8 mouse cellular contexts compared by ENCODE assay signal in genomic region chr15:32265378-32265934, GRCm38 (mm10). TPM values are rescaled to one million over a fixed set of nuclear protein-coding genes. Genes with fewer than 3 reads are reported as not detected.
DNase-seq lines count a peak whose midpoint lies in the region; ATAC-seq and TF ChIP-seq lines count a peak whose summit lies in the region.

No protein-coding gene starts in this region.

- WGBS in lung, embryonic 15.5 days, result 39% methylated on average over 9 of the region's 9 CpGs
- 29% methylated on average over 9 of the region's 9 CpGs for WGBS in kidney, embryonic 16.5 days
- 59% methylated on average over 9 of the region's 9 CpGs for WGBS in small intestine, adult 2 months

- peaks cover 35% of the 10 kb centered on the region for H3K4me1 ChIP-seq in lung, embryonic 15.5 days
- H3K4me1 ChIP-seq in kidney, embryonic 16.5 days (ENCODE audit: insufficient read depth, low read length), result peaks cover 45% of the 10 kb centered on the region
- H3K4me1 ChIP-seq in small intestine, adult 2 months (ENCODE audit: control insufficient read depth, insufficient read depth, insufficient read length, low read length), result no peaks in the 10 kb centered on the region; the same call in 1 of the 2 replicates

- H3K27ac ChIP-seq in lung, embryonic 15.5 days, result peak overlapping the region; percentile 83
- peak overlapping the region; percentile 80 for H3K27ac ChIP-seq in kidney, embryonic 16.5 days (ENCODE audit: low read length)
- peak overlapping the region; percentile 3; the same call in 1 of the 2 replicates for H3K27ac ChIP-seq in small intestine, adult 2 months (ENCODE audit: insufficient read depth, low read depth, low read length)

- H3K36me3 ChIP-seq in lung, embryonic 15.5 days, result no peaks in the 10 kb centered on the region
- 0 out of 2 replicates have a peak, but pooled peaks cover 3% of the 10 kb centered on the region for H3K36me3 ChIP-seq in kidney, embryonic 16.5 days (ENCODE audit: insufficient read depth, low read length)
- peaks cover 5% of the 10 kb centered on the region for H3K36me3 ChIP-seq in small intestine, adult 2 months (ENCODE audit: control insufficient read depth, insufficient read depth, low read length)

- no peak overlapping the region for H3K4me2 ChIP-seq in lung, embryonic 15.5 days
- H3K4me2 ChIP-seq in kidney, embryonic 16.5 days (replicated peaks; ENCODE audit: low read depth, low read length), result no peak overlapping the region

- no peak overlapping the region for H3K9ac ChIP-seq in lung, embryonic 15.5 days
- H3K9ac ChIP-seq in kidney, embryonic 16.5 days (replicated peaks; ENCODE audit: low read length), result no peak overlapping the region

- TF ChIP-seq POLR2A in small intestine, adult 2 months (IDR thresholded peaks at IDR 0.05; ENCODE audit: low read depth, low read length), result no peak

- no peaks in the 10 kb centered on the region for H3K27me3 ChIP-seq in lung, embryonic 15.5 days
- no peaks in the 10 kb centered on the region for H3K27me3 ChIP-seq in kidney, embryonic 16.5 days (ENCODE audit: insufficient read depth, low read length)
- no peaks in the 10 kb centered on the region for H3K27me3 ChIP-seq in small intestine, adult 2 months (ENCODE audit: control insufficient read depth, insufficient read depth, low read length)

- DNase-seq in adrenal gland, adult (ENCODE audit: inconsistent age in 2 of 2, low spot score in 1 of 2), result peak; percentile 27 to 59
- no peak for DNase-seq in adrenal gland, postnatal 4 days (ENCODE audit: low spot score in 2 of 2)
- no peak for DNase-seq in lung, postnatal 25 days (ENCODE audit: low spot score)
- no peak for DNase-seq in ovary, postnatal 10 days (ENCODE audit: low spot score)

- TF ChIP-seq CTCF in small intestine, adult 2 months (IDR thresholded peaks at IDR 0.05; ENCODE audit: extremely low read depth, insufficient read length, insufficient replicate concordance, low read depth, low read length), result no peak

- H3K9me3 ChIP-seq in lung, embryonic 15.5 days, result no peaks in the 10 kb centered on the region
- no peaks in the 10 kb centered on the region for H3K9me3 ChIP-seq in kidney, embryonic 16.5 days (ENCODE audit: low read length)

- peak; percentile 96 for ATAC-seq in lung, embryonic 15.5 days (ENCODE audit: borderline replicate concordance, extremely low read depth, low FRiP score, low TSS enrichment)
- peak; percentile 90 for ATAC-seq in kidney, embryonic 16.5 days (ENCODE audit: low FRiP score, low TSS enrichment)
- ATAC-seq in megakaryocyte progenitor cell, adult 5-6 weeks (replicated peaks; ENCODE audit: poor library complexity), result no peak

- H3K4me3 ChIP-seq in lung, embryonic 15.5 days, result no peak overlapping the region
- no peak overlapping the region for H3K4me3 ChIP-seq in kidney, embryonic 16.5 days (ENCODE audit: low read length)
- no peak overlapping the region for H3K4me3 ChIP-seq in small intestine, adult 2 months (ENCODE audit: low read depth, low read length)

RNA-seq across cellular contexts. Expression of gene Sema5a, which starts 20.8 kb away (rescaled TPM):
- total RNA-seq in adrenal gland, postnatal 4 days (2021), result 10 to 100 TPM; 33.9 to 47.3 TPM
- polyA plus RNA-seq in lung, embryonic 15.5 days (2015; fragmentation: Nextera tagmentation; extraction: Ambion mirVana), result 12.1 and 13.4 TPM in 2 replicates
- 26.0 and 31.4 TPM in 2 replicates for polyA plus RNA-seq in kidney, embryonic 16.5 days (2015; fragmentation: Nextera tagmentation; extraction: Ambion mirVana)
- polyA plus RNA-seq in small intestine, adult 2 months (2012; rRNA removed), result 6.5 and 18.7 TPM in 2 replicates
- not detected in 2 replicates for total RNA-seq in megakaryocyte progenitor cell, adult 5-6 weeks (2015)
- total RNA-seq in megakaryocyte progenitor cell, adult 5-6 weeks (2017), result not detected in 2 replicates

Comparison
In these comparisons a context has a peak if more than half of its experiments do, and no peak if none do; other contexts are left out.
1. DNase-seq: peak in adrenal gland, adult (2 of 2); none in adrenal gland, postnatal 4 days (0 of 2), lung, postnatal 25 days (single experiment) and ovary, postnatal 10 days (single experiment).
2. H3K27ac ChIP-seq: peak in every context shown above with its lines; median percentile 83 in lung, embryonic 15.5 days; 80 in kidney, embryonic 16.5 days; 3 in small intestine, adult 2 months.